Mouse (Mus musculus) gastrocnemius, postnatal 10 days (tissue): ENCODE data around the gene Macrod2. TPM values are rescaled to one million over a fixed set of nuclear protein-coding genes. Genes with fewer than 3 reads are reported as not detected.

Experiments
- DNase-seq: peaks from one replicate; pipeline ENCODE4 v3.0.0; 2021; ENCODE audit warnings: mixed read lengths
- total RNA-seq, 2 experiments: library from RNA; stranded (reverse); gene quantifications; 2 replicates each; pipeline ENCODE4 v1.2.3; 2021

The Macrod2 gene
- total RNA-seq, 2 experiments from 2014 or later = 16.6 to 17.4 TPM

- no peak for DNase-seq
These were observed 679.1 kb downstream of the Macrod2 start for GRCm38 (mm10) chr2:141073981-141074855.

DNA sequence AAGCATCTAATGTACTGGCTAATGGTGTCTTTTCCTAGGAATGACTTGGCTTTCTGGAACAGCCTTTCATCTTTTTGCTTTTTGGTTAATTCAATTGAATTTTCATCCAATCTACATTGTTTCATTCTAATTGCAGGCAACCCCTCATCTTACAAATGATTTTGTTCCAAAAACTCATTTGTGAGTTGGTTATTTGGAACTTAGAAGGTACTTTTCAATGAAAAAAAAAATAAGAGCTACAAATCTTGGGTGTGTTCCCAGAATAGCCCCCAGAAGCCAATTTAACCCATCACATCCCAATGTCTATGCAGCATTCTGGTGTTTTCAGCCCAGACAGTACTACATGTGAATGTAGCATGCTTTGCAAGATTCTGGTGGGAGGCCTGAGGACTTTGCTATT lies 683.1 kb downstream of the Macrod2 start:
- DNase-seq = no peak

DNA sequence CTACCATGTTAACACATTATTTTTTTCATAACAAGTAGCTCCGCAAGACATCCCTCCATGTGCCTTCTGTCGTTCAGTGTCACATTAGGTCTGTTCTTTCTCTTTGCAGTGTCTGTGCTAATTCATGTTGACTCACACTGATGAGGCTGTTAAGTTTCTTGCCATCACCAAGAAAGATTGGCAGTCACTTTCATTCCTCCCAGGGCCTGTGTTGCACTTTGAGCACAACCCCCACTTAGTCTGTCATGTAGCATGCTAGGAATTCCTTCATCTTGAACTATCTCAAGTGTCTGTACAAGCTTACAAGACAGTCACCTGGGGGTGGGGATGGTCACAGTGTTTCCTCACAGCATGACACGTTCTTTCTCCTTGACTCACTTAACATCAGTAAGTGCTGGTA lies 696.2 kb downstream of the Macrod2 start:
- no peak for DNase-seq

DNA sequence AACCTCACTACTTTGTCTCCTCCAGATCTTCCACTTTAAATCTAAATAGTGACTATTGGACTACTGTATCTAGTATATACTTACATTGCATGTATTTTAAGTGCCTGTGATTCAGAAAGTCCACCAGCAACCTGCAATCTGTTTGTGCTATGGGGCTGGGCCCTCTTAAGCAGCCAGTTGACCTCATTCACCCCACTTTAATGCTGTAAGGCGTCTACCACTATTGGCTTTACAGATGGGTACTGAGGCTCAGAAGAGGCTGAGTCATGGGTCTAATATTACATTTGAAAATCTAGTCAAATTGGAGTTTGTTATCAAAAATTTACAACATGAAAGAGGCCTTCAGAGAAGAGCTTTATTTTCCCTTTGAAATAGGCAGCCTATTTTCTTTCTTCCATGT lies 722.5 kb downstream of the Macrod2 start:
- no peak for DNase-seq

- no peak for DNase-seq
These were observed 728.8 kb downstream of the Macrod2 start for GRCm38 (mm10) chr2:141123875-141124274.

DNA sequence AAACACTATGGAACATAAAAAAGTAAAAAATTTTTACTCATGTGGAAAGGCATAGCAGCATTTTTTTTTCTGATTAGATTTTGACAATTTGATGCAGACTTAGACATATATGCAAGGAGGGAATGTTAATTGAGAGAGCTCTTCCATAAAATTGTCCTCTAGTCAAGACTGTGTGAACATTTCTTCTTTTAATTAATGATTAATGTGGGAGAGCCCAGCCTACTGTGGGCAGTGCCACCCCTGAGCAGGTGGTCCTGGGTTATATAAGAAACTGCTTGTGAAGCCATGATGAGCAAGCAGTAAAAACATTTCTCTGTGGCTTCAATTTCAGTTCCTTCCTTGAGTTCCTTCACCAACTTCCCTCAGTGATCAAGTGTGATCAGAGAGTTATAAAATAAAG lies 730.5 kb downstream of the Macrod2 start:
- no peak for DNase-seq

DNA sequence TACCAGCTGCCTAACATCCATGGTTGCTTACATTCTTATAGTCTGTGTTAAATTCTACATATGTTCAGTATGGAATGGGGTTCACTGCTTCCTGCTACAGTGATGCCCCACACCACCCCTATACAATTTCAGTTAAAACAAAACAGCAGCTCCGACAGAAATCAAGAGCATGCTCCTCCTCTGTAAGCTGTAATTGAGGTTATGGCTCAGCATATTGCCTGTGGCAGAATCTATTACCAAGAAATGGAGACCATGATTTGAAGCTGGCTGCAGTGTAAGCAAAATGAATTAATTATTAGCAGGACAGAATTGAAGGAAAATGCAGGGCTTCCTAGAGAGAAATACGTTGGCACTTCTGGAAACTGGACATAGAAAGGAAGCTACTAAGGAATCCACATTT lies 747.2 kb downstream of the Macrod2 start:
- no peak for DNase-seq

- DNase-seq = no peak
These were observed 757.1 kb downstream of the Macrod2 start for GRCm38 (mm10) chr2:141152011-141152772.

DNA sequence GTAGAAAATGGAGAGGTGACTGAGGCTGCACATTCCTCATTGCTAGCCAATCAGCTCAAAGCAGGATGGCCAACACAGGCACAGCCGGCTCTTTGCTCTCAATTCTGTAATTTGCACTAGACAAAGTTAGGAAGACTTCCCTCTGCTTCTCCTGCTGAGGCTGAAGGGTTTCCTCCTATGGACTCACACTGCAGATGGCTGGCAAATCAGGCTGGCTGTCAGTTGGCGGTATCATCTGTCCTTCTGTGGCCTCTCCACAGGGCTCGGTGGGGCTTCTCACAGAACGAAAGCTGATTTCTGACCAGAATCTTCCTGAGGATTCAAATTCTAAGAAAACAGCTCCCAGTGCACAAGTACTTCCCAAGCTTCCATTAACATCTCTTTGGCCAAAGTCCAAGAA lies 760.9 kb downstream of the Macrod2 start:
- DNase-seq = no peak

GRCm38 (mm10) chr2:141156979-141157593 lies 762.0 kb downstream of the Macrod2 start:
- DNase-seq = no peak

DNA sequence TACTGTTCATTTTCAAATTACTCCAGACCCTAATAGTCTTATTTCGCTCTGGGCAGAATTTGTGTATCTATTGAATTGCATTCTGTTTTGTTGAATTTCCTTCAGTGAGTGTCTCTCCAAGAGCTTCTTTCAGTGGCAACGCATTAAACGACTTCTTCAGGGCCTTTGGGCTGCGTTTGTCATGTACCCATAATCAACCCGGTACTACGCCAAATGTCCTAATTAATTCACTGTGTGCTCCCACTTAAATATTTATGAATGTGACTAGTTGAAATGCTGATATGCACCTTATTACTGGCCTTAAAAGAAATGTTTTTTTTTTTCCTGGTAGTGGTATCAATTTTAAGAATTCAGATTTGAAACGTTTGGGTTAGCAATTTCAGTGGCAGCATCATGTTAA lies 763.1 kb downstream of the Macrod2 start:
- no peak for DNase-seq

- DNase-seq = no peak
These were observed 768.8 kb downstream of the Macrod2 start for GRCm38 (mm10) chr2:141163918-141164317.

DNA sequence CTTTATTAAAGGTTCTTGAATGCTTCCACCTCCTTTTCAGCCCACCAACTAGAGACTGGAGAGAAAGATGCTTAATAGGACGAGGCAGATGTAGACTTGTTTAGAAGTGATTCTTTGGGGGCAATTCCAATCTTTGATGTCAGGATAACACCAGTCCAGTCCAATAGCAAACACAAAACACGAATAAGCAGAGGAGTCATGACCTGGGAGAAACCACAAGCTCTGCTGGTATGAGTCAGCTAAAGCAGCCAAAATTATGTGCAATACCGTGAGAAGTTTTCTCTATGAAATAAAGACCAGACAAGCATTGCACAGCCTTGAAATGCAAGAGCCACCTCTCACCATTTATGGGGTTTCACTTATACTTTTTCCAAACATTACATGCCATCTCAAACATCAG lies 774.5 kb downstream of the Macrod2 start:
- DNase-seq = no peak

GRCm38 (mm10) chr2:141173167-141173566 lies 778.1 kb downstream of the Macrod2 start:
- no peak for DNase-seq

DNA sequence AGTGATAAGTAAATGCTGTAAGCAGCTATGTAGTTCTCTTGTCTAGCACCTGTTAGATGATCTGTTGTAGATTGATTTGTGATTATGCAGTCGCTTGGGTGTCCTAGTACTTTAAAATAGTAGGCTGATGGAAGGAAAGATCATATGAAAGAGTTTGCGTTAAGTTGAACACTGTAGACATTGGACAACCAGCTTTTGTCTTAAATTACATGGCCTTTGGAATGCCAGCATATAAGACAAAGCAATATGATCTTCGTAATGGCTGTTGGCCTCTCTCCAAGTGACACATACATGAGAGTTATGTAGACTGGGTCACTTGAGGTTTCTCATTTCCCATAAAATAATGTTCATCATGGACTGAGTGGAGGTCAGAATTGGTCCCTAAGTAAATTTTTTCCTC lies 778.5 kb downstream of the Macrod2 start:
- DNase-seq = no peak

- DNase-seq = no peak
These were observed 785.5 kb downstream of the Macrod2 start for GRCm38 (mm10) chr2:141180656-141181055.

GRCm38 (mm10) chr2:141182034-141182759 lies 787.1 kb downstream of the Macrod2 start:
- DNase-seq = no peak

DNA sequence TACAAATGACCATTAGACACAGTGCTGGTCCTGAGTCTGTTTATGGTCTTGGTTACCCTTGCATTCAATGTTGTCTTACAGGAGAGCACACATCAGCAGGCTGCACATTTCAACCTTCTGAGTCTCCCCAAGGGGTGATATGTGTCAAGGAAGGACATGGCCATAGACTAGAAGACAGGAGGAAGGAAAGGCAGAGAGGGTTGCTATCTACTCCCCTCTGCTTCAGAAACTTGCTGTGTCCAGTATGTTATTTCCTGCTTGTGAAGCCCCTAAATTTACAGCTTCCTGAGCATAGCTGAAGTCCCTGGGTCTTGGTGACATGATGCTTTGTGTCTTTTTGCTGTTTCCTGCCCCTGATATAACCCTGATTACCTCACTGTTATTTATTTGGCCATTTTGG lies 799.4 kb downstream of the Macrod2 start:
- no peak for DNase-seq

DNA sequence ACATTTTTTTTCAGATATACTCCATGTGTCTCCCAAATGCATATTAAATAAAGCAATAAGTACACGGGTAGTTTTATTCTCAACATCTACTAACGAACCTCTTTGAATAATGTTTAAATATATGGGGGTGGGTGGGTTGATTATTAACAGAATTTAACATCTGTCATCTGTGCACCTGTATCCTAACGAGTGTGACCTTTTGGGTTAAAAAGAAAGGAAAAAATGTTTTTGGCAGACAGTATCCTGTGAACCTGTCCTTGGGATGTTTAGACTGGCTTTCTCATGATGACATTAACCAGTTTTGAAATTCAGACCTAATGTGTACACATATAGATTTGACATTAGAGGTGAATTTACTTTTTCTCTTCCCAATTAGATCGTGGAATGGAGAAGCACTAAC lies 805.4 kb downstream of the Macrod2 start:
- DNase-seq = no peak

DNA sequence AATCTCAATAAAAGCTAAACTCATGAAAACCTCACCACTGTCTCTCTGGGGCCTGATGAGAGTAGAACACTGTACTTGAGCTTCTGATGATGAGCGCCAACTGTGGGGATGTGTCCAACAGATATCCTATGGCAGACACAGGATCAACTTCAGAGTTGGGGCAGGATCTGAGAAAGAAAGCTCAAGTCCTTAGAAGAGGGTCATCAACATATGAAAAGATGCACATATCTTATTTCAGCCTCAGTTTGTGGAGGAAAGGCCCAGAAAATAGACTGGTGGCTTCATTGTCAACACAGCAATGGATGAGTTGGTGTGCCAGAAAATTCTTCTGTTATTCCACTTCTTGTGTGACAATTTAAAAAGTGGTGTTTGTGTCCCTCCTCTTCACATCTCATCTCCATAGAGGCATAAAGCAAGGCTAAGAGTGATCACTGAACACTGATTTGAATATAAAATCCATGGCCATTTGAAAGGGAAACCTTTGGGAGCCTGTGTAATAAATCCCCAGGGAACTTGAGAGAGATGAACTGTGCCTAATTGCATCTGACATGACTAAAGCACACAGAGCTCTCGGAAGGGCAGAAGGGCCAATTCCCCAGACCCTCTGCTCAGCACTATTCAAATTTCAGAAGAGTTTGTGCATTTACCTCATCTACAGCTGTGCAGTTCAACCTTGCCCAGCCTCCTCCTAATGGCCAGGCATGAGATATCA lies 806.4 kb downstream of the Macrod2 start:
- DNase-seq = no peak

DNA sequence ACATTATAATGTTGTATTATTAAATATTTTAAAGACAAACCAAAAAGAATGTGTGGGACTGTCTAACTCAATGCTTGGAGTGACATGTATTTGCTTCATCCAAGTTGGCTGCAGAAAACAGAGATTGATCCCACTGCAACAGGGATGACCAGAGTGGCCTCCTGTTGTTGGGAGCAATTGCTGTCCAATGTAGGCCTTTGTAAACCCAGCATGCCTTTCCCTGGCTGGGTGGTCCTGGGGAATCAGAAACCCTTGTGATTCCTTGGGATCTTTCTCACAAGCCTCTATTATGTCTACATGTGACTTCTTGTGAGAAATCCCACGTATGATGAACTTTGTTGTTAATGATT lies 806.9 kb downstream of the Macrod2 start:
- DNase-seq = no peak

GRCm38 (mm10) chr2:141211346-141211745 lies 816.2 kb downstream of the Macrod2 start:
- DNase-seq = no peak
